Mouse (Mus musculus): ENCODE measurements at regions not wholly inside any gene's neighbourhood (a gene's known extent, or its start where the extent isn't known, plus 50 kb on each side); places are given as distances from the start of the nearest gene placed in this dataset.
"Not testable (repeated sequence)": the region's sequence is repeated elsewhere in the genome, so short reads cannot be mapped to it uniquely, and the experiment has no call there.

- DNase-seq = no peak
Measured at GRCm38 (mm10) chr12:51294971-51295477, 52.8 kb upstream of the G2e3 start.

GRCm38 (mm10) chr12:51278358-51278757 lies 69.5 kb upstream of the G2e3 start:
- no peak for DNase-seq

- peak; percentile 25 for DNase-seq
Measured at GRCm38 (mm10) chr12:51275818-51276538, 71.9 kb upstream of the G2e3 start.

- DNase-seq = no peak
Measured at GRCm38 (mm10) chr12:51273486-51273885, 74.4 kb upstream of the G2e3 start.

- no peak for DNase-seq
Measured at GRCm38 (mm10) chr12:51242839-51243238, 105.0 kb upstream of the G2e3 start.

- no peak for DNase-seq
Measured at GRCm38 (mm10) chr12:51241131-51241781, 106.6 kb upstream of the G2e3 start.

GRCm38 (mm10) chr12:51211691-51212090 lies 136.2 kb upstream of the G2e3 start:
- DNase-seq = no peak

- peak; percentile 37 for DNase-seq
Measured at GRCm38 (mm10) chr12:51196289-51196688, 151.6 kb upstream of the G2e3 start.

GRCm38 (mm10) chr12:51195136-51195535 lies 152.7 kb upstream of the G2e3 start:
- DNase-seq = no peak

- no peak for DNase-seq
Measured at GRCm38 (mm10) chr12:51190754-51191153, 157.1 kb upstream of the G2e3 start.

- DNase-seq = no peak
Measured at GRCm38 (mm10) chr12:51190186-51190585, 157.7 kb upstream of the G2e3 start.

- peak; percentile 66 for DNase-seq
Measured at GRCm38 (mm10) chr12:51188229-51188628, 159.6 kb upstream of the G2e3 start.

- DNase-seq = no peak
Measured at GRCm38 (mm10) chr12:51187726-51188125, 160.1 kb upstream of the G2e3 start.

- no peak for DNase-seq
Measured at GRCm38 (mm10) chr12:51185751-51186150, 162.1 kb upstream of the G2e3 start.

GRCm38 (mm10) chr12:51174906-51175756 lies 172.7 kb upstream of the G2e3 start:
- no peak for DNase-seq

- no peak for DNase-seq
Measured at GRCm38 (mm10) chr12:51165186-51165585, 182.7 kb upstream of the G2e3 start.

- DNase-seq = no peak
Measured at GRCm38 (mm10) chr12:51160995-51161394, 186.9 kb upstream of the G2e3 start.

GRCm38 (mm10) chr12:51160122-51160521 lies 187.7 kb upstream of the G2e3 start:
- DNase-seq = no peak

GRCm38 (mm10) chr12:51147963-51148362 lies 199.9 kb upstream of the G2e3 start:
- DNase-seq = no peak

- DNase-seq = no peak
Measured at GRCm38 (mm10) chr12:51143840-51144239, 204.0 kb upstream of the G2e3 start.

GRCm38 (mm10) chr12:51143196-51143595 lies 204.7 kb upstream of the G2e3 start:
- DNase-seq = no peak

GRCm38 (mm10) chr12:51133676-51134075 lies 214.2 kb upstream of the G2e3 start:
- not testable (repeated sequence) for DNase-seq

GRCm38 (mm10) chr12:51128274-51128673 lies 219.6 kb upstream of the G2e3 start:
- DNase-seq = no peak
